Mouse (Mus musculus): ENCODE data around the gene Crybb2.

Crybb2 gene

DNA sequence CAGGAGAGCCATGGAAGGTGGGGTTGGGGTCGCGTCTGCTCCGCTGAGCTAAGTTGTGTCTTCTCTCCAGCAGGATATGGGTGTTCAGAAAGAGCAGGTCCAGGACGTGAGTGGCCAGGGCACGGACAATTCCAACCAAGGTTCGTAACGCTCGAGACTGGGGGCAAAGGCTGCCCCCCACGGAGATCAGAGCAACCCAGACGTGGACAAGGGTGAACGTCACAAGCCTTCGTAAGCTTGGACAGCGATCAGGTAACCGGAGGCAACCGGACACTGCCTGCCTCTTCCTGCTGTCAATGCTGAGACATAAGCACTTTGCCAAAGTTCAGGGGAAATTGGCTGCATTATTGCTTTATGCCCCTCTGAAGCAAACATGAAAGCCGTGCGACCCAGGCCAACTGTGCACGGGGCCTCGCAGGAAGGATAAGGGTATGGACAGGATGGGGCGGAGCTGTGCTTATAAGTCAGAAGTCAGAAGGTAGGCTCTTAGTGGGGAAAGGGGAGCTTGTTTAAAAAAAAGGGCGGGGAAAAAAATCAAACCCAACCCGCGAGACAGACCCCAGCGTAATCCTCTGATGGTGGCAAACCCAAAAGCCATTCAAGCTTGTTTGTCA is 20.3 kb upstream of the Crybb2 start:
- DNase-seq = no peak

DNA sequence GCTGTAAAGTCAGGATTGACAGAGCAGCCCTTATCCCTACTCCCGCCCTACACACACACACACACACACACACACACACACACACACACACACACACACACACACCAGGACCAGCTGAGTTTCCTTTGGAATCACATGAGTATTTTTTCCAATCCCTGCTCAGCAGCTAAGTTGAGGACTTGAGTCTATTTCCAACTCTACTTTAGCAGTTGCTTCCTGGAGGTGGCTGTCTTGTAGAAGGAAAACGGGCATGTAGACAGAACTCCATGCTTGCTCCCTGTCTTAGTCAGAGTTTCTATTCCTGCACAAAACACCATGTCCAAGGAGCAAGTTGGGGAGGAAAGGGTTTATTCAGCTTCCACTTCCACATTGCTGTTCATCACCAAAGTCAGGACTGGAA is 17.5 kb upstream of the Crybb2 start:
- no peak for DNase-seq

DNA sequence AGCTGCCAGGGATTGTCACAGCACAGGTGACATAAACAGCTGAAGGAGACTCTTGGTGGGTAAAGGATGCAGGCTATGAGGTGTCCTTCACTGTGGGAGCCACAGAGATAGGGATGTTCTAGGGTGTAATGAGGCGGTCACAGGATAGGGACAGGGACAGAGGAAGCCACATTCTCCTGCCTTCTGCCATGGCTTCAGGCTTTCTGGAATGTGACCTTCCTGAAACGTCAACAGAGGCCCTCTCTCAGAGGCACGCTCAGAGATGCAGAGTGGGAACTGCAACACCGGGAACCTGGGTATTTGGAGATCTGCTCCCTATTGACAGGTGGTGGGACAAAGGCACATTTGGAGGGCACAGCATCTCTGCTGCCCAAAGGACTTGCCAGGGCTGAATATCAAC is 17.1 kb upstream of the Crybb2 start:
- no peak for DNase-seq

- DNase-seq = no peak
These were observed 16.5 kb upstream of the Crybb2 start for GRCm38 (mm10) chr5:113086439-113086838.

DNA sequence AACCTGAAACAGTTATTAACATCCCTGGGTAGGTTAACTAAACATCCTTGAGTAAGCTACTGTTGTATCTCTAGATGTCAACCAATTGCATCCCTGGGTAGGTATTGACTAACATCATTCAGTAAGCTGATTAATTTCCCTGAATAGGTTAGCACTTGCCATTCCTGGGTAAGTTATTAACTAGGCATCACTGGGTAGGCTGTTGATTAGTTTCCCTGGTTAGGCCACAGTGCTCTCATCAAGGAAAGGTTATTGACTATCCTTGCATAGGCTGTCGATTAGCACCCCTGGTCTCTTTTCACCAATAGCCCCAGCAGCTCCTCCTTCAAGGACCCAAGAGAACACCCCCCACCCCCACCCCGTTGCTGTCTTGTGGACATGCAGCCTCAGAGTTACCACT is 16.0 kb upstream of the Crybb2 start:
- no peak for DNase-seq

- no peak for DNase-seq
These were observed 14.4 kb upstream of the Crybb2 start for GRCm38 (mm10) chr5:113084309-113084708.

GRCm38 (mm10) chr5:113082356-113083168 is 12.6 kb upstream of the Crybb2 start:
- no peak for DNase-seq

GRCm38 (mm10) chr5:113081439-113081838 is 11.5 kb upstream of the Crybb2 start, which contains the start of gene Crybb3:
TSS of gene Crybb3 (minus strand) at chr5:113081584.
- no peak for DNase-seq

DNA sequence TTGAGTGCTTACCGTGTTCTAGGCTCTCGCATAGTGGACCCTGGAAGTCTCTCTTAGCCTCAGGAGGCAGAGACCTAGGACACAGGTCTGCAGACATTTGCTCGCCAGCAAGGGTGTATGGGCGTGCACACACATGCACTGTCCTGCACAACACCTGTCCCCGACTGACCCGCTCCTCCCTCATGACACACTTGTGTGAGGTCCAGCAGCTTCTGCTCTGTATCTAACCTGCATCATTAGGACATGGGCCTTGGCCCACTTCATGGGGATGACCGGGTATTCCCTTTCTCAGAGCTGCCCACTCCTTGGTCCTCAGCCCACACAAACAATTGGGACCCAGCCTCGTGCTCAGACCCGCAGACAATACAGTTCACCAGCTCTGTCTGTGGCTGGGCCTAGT is 11.1 kb upstream of the Crybb2 start:
- DNase-seq = no peak

- DNase-seq = peak; percentile 12 to 17
These were observed 9.9 kb upstream of the Crybb2 start for GRCm38 (mm10) chr5:113079783-113080182.

GRCm38 (mm10) chr5:113078686-113079085 is 8.8 kb upstream of the Crybb2 start:
- DNase-seq = no peak

- DNase-seq = peak; percentile 75 to 76
These were observed 15.6 kb downstream of the Crybb2 start for GRCm38 (mm10) chr5:113054308-113054707.

- no peak for DNase-seq
These were observed 19.2 kb downstream of the Crybb2 start for GRCm38 (mm10) chr5:113050581-113051185.

DNA sequence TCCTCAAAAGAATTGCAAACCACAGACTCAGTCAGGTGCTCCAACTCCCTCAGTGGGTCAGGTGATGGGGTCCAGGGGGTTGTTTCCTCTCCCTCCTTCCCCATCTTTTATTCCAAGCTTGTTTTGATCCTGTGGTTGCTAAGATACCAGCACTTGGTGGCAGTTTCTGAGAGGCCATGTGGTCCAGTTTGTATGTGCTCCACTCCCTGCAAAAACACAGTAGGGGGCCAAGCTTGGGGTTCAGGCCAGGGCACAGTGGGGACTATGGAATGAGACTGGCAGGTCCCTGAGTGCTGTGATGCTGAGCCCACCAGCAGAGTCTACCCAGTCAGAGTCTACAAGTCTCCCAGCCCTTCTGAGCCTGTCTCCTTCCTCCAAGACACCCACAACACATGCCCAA is 20.0 kb downstream of the Crybb2 start:
- DNase-seq = no peak

- DNase-seq = no peak
These were observed 24.2 kb downstream of the Crybb2 start for GRCm38 (mm10) chr5:113045511-113046273.

DNA sequence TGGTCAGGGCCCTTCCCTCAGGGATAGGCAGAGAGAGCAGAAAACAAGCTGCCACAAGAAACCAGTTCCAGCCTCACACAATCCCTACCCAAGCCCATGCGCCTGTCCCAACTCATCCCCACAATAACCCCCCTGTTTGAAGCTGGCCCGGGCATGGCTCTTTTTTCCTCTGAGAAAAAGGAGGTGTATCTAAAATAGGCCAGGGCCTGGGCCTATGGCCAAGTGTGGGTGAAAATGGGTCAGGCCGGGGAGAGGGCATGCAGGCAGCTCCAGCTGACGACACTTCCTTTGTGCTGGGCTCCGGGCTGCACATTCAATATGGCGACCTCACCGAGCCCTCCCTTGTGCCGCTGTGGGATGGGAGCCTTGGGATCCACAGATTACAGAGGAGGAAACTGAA is 26.4 kb downstream of the Crybb2 start:
- DNase-seq = no peak

DNA sequence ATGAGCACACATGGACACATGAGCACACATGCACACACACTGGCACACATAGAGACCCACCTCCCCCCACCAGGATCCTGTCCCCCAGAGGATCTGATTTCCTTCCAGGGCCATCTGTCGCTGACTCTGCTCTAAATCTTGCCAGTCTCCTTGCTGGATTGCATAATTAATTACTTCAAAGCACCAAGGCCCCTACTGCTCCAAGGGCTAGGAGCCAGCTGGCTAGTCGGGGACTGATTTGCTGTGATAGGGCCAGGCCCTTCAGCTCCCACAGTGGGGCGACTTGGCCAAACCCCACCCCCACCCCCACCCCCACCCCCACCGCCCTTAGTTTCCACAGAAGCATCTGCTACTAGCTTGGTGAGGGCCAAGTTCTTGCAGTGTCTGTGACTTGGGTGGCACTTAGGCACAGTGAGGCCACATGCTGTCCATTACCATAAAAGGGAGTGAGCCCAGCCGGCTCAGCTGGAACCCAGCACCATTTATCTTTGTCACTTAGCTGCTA is 28.3 kb downstream of the Crybb2 start:
- no peak for DNase-seq

DNA sequence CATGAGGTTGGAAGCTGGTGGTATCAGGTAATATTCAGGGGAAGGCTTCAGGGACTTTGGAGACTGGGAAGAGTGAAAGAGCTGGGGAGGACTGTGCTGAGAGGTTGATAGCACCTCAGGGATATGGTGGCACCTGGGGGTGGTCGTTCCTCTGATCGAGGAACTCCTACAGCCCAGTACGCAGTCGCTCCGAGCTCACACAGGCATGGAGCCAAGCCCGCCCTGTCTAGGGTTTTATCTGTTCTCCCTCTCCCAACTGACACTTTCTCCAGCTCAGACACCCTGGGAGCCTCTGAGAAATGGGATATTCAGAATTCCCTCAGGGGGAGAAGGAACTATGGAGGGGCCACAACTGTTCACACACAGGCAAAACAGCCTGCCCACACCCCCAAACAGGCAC is 29.1 kb downstream of the Crybb2 start:
- no peak for DNase-seq

- DNase-seq = no peak
These were observed 31.3 kb downstream of the Crybb2 start for GRCm38 (mm10) chr5:113038601-113039000.

DNA sequence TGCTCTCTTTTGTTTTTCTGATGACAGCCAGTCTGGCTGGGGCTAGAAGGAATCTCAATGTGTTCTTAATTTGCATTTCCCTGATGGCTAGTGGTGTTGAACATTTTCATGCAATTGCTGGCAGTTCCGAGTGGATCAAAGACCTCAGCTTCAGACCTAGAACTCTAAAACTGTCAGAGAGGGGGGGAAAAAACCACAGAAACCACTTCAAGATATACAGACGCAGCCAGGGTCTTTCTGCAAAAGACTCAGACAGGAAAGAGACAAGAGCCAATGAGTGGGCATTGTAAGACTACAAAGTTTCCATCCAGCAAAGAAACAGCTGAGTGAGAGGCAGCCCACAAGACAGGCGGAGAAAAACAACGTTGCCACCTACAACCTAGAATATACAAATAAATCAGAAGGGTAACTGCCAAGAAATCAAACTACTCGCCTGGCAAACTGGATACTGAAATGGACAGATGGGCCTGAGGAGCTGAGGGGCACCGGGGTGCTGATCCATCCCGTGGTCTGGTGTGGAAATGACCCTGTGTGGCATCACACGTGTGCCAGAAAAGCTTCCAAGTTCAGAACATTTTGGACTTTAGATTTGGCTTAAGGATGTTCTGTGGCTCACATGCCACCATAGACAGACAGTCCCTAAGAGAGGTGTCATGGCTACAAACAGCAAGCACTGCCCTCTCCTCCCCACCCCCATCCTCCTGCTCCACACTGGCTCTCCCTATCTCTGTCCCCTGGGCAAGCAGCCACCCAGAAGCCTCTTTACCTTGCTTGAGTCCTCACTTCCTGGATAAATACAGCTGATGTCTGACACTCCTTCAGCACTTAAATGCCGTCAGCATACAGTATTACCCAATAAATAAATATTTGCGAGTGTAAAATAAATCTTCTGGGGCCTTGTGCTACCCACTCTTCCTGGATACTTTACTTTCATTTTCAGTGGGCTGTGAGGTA is 34.5 kb downstream of the Crybb2 start:
- peak; percentile 18 to 19 for DNase-seq

GRCm38 (mm10) chr5:113031201-113031754 is 38.6 kb downstream of the Crybb2 start:
- DNase-seq = no peak
